Mouse (Mus musculus) thymus, adult 2 months (tissue): ENCODE results near the gene Wdr11. TPM values are rescaled to one million over a fixed set of nuclear protein-coding genes. Genes with fewer than 3 reads are reported as not detected.

Experiments
- DNase-seq: peaks from one replicate; pipeline ENCODE4 v3.0.0; 2021
- H3K27ac ChIP-seq: fragments of 200-500 bp; 2 replicates; pipeline ENCODE4 v1.5.1; 2012; ENCODE audit warnings: low read length, control low read depth; ENCODE audit not compliant: control insufficient read depth, insufficient read depth
- H3K27me3 ChIP-seq: fragments of 200-500 bp; 2 replicates; pipeline ENCODE4 v1.6.1; 2012; ENCODE audit warnings: mild to moderate bottlenecking, low read length, moderate library complexity, mixed read lengths; ENCODE audit not compliant: control insufficient read depth, insufficient read depth
- H3K36me3 ChIP-seq: fragments of 200-500 bp; 2 replicates; pipeline ENCODE4 v1.6.1; 2012; ENCODE audit warnings: mild to moderate bottlenecking, low read length, moderate library complexity; ENCODE audit not compliant: control insufficient read depth, insufficient read depth
- H3K4me1 ChIP-seq: fragments of 200-500 bp; replicated peaks from 2 replicates; pipeline ENCODE4 v1.6.1; 2012; ENCODE audit warnings: low read length; ENCODE audit not compliant: control insufficient read depth, insufficient read depth
- H3K4me3 ChIP-seq: fragments of 200-500 bp; 2 replicates; pipeline ENCODE4 v1.5.1; 2012; ENCODE audit warnings: mild to moderate bottlenecking, low read length, control low read depth, moderate library complexity; ENCODE audit not compliant: control insufficient read depth, insufficient read depth
- CTCF ChIP-seq: fragments of 200-500 bp; IDR thresholded peaks from 2 replicates; pipeline ENCODE4 v1.5.1; 2012; ENCODE audit warnings: mild to moderate bottlenecking, control low read depth, low read length, moderate library complexity, borderline replicate concordance; ENCODE audit not compliant: control insufficient read depth, poor library complexity, insufficient read depth; ENCODE audit errors: extremely low read depth
- POLR2A ChIP-seq: fragments of 200-500 bp; IDR thresholded peaks from 2 replicates; pipeline ENCODE4 v1.6.1; 2012; ENCODE audit warnings: mild to moderate bottlenecking, low read length, control low read depth, moderate library complexity; ENCODE audit not compliant: control insufficient read depth, poor library complexity, insufficient read depth; ENCODE audit errors: extremely low read depth
- WGBS: fragments of 180-500 bp; shearing (Covaris S2); methylation state at CpG from one replicate; pipeline ENCODE4 v1.1.7; 2018; 5-methylcytosine and 5-hydroxymethylcytosine counted together
- polyA plus RNA-seq: library from polyadenylated mRNA; depleted of rRNA; stranded (reverse); fragments of >200 nt; gene quantifications from 2 replicates; pipeline ENCODE4 v1.2.3, GENCODE M21; 2012

Wdr11 gene
- polyA plus RNA-seq, 1 experiment, result 20.4 TPM

DNA sequence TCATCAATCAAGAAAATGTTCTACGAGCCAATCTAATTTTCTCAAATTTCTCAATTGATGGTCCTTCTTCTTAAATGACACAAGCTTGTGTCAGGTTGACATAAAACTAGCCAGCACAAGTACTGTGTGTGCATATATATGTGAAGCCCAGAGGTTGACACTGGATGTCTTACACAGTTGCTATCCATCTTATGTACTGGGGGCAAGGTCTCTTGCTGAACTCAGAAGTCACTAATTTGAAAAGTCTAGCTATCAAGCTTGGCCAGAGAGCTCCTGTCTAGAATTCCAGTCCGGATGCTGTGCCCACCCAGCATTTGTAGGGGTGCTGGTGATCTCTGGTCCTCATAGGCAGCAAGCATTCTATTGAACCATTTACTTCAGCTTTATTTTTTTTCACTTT is 5.5 kb downstream of the Wdr11 start:
- TF ChIP-seq CTCF, result no peak
- TF ChIP-seq POLR2A, result no peak
- H3K27ac ChIP-seq, result no peak overlapping the region
- H3K36me3 ChIP-seq, result peaks cover 10% of the 10 kb centered on the region
- no peaks in the 10 kb centered on the region for H3K27me3 ChIP-seq
- DNase-seq, result no peak
- no peak overlapping the region for H3K4me3 ChIP-seq
- no peaks in the 10 kb centered on the region for H3K4me1 ChIP-seq
- WGBS, result 98% methylated on average over 2 of the region's 2 CpGs

DNA sequence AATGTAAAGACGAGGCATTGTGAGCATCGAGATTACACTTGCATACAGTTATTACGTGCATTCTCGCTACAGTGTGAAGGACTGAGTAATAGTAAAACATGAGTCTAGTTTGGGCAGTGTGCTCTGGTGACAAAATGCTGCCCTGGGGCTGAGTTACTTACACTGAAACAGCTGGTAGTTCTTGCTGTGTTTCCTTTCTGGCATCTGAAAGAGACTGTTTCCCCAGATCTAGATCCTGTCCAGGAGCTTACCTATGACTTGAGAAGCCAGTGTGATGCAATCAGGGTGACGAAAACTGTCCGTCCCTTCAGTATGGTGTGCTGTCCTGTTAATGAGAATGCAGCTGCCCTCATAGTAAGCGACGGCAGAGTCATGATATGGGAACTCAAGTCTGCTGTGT is 14.6 kb downstream of the Wdr11 start:
- 99% methylated on average over 8 of the region's 8 CpGs for WGBS
- no peak overlapping the region for H3K4me3 ChIP-seq
- H3K27ac ChIP-seq, result no peak overlapping the region
- no peaks in the 10 kb centered on the region for H3K4me1 ChIP-seq
- H3K27me3 ChIP-seq, result no peaks in the 10 kb centered on the region
- TF ChIP-seq POLR2A (no peak), CTCF (no peak)
- peaks cover 41% of the 10 kb centered on the region for H3K36me3 ChIP-seq
- DNase-seq, result no peak

DNA sequence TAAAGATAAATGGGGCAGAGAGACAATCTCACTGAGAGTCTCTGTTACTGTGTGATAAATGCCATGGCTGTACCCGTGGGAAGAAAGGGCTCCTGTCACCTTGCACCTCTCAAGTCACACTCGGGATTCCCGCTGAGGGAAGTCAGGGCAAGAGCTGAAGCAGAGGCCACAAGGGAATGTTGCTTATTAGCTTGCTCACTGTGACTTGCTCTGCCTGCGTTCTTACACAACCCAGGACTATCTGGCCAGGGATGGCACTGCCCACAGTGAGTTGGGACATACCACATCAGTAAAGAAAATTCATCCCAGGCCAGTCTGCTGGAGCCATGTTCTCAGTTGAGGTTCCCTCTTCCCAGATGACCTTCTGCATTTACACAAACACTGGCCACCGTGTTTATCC is 29.5 kb downstream of the Wdr11 start:
- WGBS, result 97% methylated on average over 5 of the region's 5 CpGs
- Histone ChIP-seq H3K27me3 (no peaks in the 10 kb centered on the region), H3K36me3 (peaks cover 39% of the 10 kb centered on the region), H3K4me3 (no peak overlapping the region), H3K27ac (no peak overlapping the region), H3K4me1 (no peaks in the 10 kb centered on the region)
- no peak for DNase-seq
- TF ChIP-seq CTCF, result no peak
- TF ChIP-seq POLR2A, result no peak

DNA sequence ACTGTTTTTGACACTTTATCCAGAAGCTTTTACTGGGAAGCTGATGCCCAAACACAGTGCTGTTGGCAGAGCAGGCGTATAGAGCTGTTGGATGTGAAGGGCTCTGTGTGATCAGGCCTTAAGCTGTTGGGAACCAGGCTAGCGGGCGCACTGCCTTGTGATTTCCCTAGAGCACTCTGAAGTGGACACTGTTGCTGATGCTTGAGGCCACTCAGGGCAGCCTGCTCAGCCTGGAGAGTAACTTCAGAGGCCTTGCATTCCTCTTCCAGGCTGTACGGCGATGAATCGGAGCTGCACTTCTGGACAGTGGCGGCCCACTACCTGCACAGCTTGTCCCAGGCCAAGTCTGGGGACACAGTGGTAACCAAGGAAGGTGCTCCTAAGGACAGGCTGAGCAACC is 38.7 kb downstream of the Wdr11 start:
- Histone ChIP-seq H3K27me3 (no peaks in the 10 kb centered on the region), H3K36me3 (peaks cover 27% of the 10 kb centered on the region), H3K4me3 (no peak overlapping the region), H3K4me1 (no peaks in the 10 kb centered on the region), H3K27ac (no peak overlapping the region)
- WGBS, result 96% methylated on average over 7 of the region's 7 CpGs
- TF ChIP-seq CTCF (no peak), POLR2A (no peak)
- DNase-seq, result no peak

DNA sequence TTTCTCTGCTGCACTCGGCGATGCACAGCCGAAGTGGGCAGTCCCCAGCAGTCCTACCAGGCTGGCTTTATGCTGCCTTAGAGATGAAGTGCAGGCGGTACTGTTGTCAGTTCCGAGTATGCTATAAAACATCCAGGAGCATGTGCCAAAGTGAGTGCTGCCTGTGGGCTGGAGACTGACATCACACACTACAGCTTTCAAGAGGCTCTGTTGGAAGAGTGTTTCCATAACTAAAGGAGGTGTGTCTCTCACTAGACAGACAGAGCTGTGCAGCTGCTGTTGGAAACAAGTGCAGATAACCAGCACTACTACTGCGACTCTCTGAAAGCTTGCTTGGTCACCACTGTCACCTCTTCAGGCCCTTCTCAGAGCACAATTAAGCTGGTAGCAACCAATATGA is 39.8 kb downstream of the Wdr11 start:
- no peak overlapping the region for H3K4me3 ChIP-seq
- no peaks in the 10 kb centered on the region for H3K4me1 ChIP-seq
- no peak overlapping the region for H3K27ac ChIP-seq
- H3K27me3 ChIP-seq, result no peaks in the 10 kb centered on the region
- H3K36me3 ChIP-seq, result peaks cover 21% of the 10 kb centered on the region; the same call in 1 of the 2 replicates
- TF ChIP-seq CTCF (no peak), POLR2A (no peak)
- WGBS, result 94% methylated on average over 6 of the region's 6 CpGs
- DNase-seq, result no peak

DNA sequence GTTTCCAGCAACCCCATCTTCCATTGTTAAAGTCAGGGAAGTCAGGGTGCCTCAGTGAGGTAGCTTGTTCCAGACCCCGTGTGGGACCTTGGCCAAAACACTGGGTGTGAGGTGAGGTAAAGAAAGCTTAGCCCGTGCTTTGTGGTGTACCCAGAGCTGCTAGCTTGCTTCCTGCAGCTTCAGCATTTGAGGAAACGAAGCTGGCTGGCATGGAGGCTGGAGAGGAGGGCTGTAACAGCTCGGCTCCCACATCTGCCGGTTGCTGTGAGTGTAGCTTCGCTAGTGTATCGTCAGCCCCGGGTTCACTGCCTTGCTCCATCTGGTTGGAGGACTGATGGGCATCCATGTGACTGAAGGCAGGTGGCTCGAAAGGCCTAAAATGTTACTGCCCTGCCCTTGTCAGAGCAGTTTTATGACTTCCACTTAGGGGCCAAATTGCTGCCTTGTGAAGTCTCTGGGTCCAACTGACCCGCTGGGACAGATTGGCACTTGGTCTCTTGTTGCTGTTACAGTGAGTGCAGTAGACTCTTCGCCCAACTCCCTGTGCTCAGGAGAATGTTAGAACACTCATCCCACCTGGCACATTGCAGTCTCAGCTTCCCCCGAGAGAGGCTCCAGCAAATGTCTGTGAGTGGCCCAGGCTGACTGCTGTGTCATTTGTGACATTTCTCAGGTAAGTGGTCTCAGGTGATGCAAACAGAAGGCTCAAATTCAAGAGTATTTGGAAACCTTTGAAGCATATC is 44.4 kb downstream of the Wdr11 start:
- WGBS, result 70% methylated on average over 12 of the region's 12 CpGs
- no peak for DNase-seq
- Histone ChIP-seq H3K4me1 (no peaks in the 10 kb centered on the region), H3K27me3 (no peaks in the 10 kb centered on the region), H3K4me3 (no peak overlapping the region), H3K36me3 (peaks cover 21% of the 10 kb centered on the region; the same call in 1 of the 2 replicates), H3K27ac (no peak overlapping the region)
- TF ChIP-seq POLR2A (no peak), CTCF (no peak)

DNA sequence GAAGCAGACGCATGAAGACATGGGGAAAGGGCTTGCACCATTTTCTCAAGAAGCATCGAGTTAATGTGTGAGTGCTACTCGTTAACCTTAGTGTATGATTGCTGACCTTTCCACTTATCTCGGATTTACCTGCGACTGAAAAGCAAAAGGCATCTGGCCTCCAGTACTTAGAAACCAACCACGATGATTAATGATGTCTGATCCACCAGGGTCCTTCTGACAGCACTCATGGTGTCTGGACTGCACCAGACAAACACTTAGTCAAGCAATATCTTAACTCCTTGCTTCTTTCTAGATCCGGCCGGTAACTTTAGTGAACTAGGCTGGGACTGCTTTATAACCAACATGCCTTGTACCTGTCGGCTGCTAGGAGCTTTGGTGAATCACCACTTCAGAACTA is 45.3 kb downstream of the Wdr11 start:
- no peak overlapping the region for H3K27ac ChIP-seq
- H3K27me3 ChIP-seq, result no peaks in the 10 kb centered on the region
- no peaks in the 10 kb centered on the region for H3K4me1 ChIP-seq
- TF ChIP-seq CTCF, result no peak
- no peak for TF ChIP-seq POLR2A
- peaks cover 14% of the 10 kb centered on the region; the same call in 1 of the 2 replicates for H3K36me3 ChIP-seq
- no peak for DNase-seq
- no peak overlapping the region for H3K4me3 ChIP-seq
- 95% methylated on average over 9 of the region's 9 CpGs for WGBS
